Mouse (Mus musculus) liver, adult (tissue): ENCODE measurements around the gene Olfr27.

Experiments
- GATA4 ChIP-seq: IDR thresholded peaks from 2 replicates; pipeline ENCODE4 v1.6.1; 2014; ENCODE audit warnings: mild to moderate bottlenecking, low read length; ENCODE audit not compliant: insufficient replicate concordance

The Olfr27 gene

GRCm38 (mm10) chr9:39127831-39128230 lies at the start of gene Olfr27:
Olfr27 (plus strand) TSS chr9:39128131.
- TF ChIP-seq GATA4: no peak

- TF ChIP-seq GATA4: no peak
These were observed 49.1 kb upstream of the Olfr27 start, which contains the start of gene Olfr938 for GRCm38 (mm10) chr9:39078787-39079186. Olfr938 (minus strand) TSS chr9:39078887.

- no peak for TF ChIP-seq GATA4
These were observed 605 bp upstream of the Olfr27 start for GRCm38 (mm10) chr9:39127326-39127725.

GRCm38 (mm10) chr9:39152401-39152800 lies 24.5 kb downstream of the Olfr27 start:
- TF ChIP-seq GATA4: no peak

- no peak for TF ChIP-seq GATA4
These were observed 38.1 kb downstream of the Olfr27 start, which contains the start of gene Olfr943 for GRCm38 (mm10) chr9:39166004-39166403. Olfr943 (plus strand) TSS chr9:39166304.
